Mouse (Mus musculus): ENCODE data around the gene Ryr3.

DNA sequence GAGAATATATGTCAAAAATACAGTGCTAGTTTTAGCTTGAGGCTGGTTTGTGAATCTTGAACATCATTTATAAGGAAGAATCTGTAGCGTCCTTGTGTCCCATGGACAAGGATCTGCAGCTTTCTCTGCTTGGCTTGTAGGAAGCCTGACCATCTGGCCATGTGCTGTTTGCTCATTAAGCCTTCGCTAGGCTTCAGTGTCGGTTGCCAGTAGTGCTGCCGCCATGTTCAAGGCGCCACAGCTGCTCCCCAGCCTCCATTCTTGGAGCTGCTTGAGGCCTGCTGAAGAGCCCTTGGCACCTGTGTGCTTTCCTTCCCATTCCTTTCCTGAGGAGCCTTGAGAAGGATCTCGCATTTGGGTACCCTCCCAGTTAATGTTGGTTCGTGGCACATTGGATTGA lies 602.5 kb downstream of the Ryr3 start:
- TF ChIP-seq CTCF (IDR thresholded peaks at IDR 0.05; ENCODE audit: borderline replicate concordance, extremely low read depth, insufficient read depth, insufficient read length): no peak
- TF ChIP-seq POLR2A (IDR thresholded peaks at IDR 0.05; ENCODE audit: borderline replicate concordance, extremely low read depth, insufficient read depth, insufficient read length, poor library complexity, severe bottlenecking): no peak

Data from brain, embryonic 14.5 days (tissue).